Mouse (Mus musculus) monocyte, adult 59 days (primary cell): Measurements from ENCODE around the gene Arhgef18. TPM values are rescaled to one million over a fixed set of nuclear protein-coding genes. Genes with fewer than 3 reads are reported as not detected.

Source experiments
- total RNA-seq, 2 experiments: library from RNA; stranded (reverse); gene quantifications; one replicate each; pipeline ENCODE4 v1.2.4; 2023

The Arhgef18 gene
- 10 to 100 TPM; 79.7 to 86.1 TPM for total RNA-seq

DNA sequence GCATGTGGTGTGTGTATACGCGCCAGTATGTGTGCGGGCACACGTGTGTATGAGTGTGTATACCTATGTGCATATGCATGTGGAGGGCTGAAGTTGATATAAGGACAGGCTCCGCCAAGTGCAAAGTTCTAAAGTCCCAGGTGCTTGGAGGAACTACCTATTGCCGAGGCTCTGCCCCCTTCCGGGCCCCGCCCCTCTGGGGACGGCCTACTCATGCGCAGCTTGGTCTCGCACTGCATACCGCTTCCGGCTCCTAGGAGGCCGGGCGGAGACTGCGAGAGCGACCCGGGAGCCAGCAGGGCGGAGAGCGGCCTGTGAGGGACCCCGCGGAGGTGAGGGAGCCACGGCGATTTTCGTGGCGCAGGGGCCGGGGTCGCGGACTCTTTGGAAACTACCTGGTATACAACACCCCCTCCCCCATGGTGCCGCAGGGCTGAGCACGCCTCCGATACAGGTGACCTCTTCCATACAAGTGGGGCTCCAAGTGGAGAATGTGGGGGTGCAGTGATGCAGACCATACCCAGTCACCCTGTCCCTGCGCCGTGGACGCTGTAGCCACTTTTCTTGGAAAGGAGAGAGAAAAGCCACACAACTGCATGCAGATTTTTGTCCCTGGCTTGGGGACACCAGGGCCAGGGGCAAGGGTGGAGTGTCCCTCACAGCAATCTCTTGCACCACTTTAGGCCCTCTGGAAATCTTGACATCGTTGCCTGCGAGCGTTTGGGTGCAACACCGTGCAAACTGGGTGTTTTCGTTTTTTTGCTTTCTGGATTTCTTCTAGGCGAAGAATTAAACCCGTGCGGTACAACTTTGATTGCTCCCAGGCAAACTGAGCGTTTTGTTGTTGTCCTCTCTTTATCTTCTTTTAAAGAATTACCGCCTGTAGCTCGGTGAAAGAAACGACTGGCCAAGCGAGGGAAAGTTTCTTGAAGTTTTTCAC lies at the start of gene Arhgef18:
Gene Arhgef18, plus strand, starts transcription at position 236 of the 940 bp plus-strand sequence.

DNA sequence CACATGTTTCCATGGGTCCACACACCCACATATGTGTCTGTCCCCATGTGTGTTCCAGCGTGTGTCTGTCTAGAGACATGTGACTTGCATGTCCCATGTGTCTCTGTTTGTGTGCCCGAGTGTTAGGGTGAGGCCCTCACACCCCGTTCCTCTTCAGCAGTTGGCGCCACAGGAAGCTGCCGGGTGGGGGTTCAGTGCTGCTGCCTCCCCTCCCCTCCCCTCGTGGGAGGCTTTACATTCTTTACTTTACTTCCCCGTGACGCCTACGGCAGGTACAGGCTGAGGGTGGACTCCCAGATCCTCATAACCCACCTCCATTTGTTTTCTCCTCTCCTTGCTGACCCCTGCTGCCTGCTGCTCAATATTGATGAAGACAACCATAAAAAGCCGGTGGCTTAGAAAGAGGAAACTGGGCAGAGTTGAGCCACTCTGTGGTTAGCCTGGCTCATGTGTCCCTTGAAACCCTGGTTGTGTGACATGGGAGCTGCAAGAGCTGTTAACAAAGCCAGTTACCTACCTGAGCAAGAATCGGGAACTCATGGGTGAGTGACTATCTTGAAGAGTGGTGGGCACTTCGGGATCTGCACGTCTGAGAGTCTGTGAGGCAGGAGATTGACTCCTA lies 39.5 kb upstream of the Arhgef18 start, which contains the start of gene A430078G23Rik:
Gene A430078G23Rik, plus strand, starts transcription at position 227 of the 622 bp plus-strand sequence.

DNA sequence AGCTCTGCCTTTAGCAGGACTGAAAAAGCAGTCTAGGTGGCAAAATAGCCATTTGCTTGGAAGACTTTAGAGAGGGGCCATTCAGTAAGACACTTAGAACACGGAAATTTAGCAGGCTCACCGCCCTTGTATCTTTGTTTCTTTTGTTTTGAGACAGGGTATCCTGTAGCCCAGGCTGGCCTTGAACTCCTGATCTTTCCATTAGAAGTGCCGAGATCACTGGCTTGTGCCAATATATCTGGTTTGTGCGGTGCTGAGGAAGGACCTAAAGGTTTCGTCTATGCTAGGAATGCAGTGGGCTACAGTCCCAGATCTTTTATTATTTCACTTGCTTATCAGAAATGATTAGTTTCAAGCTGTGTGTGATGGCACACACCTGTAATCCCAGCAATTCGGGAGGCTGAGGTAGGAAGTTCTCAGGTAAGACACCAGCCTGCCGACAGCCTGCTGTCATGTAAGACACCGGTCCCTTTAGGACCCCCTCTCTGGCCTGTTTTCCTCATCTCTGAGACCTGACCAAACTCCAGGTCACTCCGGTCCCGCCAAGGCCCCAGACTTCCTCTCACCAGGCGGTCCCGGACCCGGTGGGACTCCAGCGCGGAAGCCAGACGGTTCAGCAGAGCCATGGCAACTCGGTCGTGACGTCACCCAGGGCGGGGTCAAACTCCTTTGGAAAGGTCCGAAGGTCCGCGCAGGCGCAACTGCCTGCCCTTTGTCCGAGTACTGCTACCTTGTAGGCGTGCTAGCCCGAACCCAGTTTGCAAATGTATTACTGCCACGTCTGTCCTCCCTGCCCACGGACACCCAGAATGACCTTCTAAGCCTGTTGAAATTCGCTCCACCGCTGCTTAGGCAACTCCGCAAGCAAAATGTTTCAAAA lies 74.4 kb downstream of the Arhgef18 start, which contains the start of gene Pex11g:
Gene Pex11g, minus strand, starts transcription at position 675 of the 880 bp plus-strand sequence.

DNA sequence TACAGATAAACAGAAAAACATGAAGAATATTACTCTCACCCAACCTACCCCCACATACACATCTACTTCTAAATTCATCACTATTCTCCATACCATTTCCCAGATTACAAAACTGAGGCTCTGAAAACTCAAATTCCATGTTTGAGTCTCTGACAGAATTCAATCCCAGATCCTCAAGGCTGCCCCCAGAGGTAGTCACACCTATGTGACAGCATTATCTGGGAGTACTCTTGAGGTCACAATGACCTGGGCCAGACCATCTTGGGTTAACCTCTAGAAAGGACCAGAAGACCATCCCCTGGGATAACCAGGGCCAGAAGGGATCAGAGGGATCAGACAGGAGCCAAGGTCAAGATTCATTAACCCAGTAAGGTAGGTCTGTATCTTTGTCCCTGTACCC lies 77.8 kb downstream of the Arhgef18 start, which contains the start of gene Tex45:
Gene Tex45, plus strand, starts transcription at position 301 of the 400 bp plus-strand sequence.

DNA sequence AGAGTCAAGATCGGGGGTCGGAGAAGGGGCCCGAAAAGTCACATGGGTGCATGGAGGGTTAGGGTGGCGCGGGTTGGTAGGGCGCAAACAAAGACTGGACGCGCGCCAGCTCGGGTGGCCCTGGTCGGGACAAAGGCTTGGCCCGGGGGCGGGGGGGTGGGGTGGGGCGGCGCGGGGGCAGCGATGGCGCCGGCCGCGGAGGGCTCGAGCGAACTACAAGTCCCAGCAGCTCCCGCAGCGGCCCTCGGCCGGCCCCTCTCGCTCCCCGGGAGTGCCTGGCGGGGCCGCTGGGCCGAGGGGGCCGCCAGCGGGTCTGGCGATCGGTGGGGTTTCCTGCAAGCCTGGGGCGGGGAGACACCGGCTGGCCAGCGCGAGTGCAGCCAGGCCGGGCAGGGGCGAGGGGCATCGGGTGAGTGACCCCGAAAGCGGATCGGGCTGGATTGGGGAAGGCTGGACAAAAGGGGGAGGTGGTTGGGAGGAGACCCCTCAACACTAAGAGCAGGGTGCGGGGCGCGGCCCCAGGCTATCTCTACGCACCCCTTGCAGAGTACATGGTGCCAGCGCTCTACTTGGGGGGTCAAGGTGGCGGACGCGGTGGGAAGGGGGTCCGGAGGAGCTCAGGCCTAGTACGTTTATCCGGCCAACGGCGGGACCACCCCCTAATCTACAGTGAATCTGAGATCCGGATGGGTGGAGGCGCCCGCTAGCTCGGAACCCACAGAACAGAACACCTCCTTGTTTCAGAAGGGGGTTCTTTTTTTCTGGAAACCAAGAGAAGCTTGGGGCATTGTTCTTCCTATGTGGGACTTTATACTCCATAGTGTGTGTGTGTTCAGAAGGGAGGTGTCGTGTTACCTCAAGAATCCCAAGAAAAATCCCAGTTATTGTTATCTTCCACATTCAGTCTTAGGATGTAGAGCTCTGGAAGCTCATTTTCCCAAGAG lies 100.4 kb downstream of the Arhgef18 start, which contains the start of gene Zfp358:
Gene Zfp358, plus strand, starts transcription at position 238 of the 944 bp plus-strand sequence.

DNA sequence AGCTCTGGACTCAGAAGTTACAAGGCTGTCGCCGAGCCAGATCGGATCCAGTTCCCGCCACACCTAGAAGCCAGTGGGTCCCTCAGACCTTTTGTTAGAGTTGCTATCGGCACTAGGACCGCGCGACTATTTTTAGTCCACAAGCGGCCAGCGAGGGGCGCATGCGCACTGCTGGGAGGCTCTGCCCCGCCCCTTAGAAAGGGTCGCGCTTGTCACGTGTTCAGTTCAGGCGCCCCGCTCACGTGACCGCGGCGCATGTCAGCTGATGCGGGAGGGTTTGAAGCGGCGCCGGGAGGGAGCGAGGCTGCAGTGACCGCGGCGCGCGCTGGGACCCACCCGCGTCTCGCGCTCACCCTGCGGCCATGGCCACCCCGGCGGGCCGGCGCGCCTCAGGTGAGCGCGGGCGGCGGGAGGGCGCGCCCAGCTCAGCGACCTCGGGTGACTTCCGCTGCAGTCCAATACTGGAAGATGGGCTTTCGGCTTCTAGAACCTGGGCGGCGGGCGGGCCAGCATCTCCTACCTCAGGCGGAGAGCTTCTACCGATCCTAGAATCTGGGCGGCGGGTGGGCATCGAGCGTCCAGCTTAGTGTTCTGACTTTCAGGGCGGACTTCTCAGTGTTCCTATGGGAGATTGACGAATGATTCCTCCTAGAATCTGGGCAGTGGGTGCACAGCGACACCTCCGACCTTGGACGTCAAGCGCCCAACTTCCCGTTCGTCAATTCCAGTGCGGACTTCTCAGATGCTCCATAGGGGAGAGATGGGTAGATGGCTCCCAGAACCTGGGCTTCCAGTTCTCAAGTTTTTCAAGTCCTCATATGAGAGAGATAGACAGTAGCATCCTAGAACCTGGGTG lies 107.7 kb downstream of the Arhgef18 start, which contains the start of gene Mcoln1:
Gene Mcoln1, plus strand, starts transcription at position 223 of the 856 bp plus-strand sequence.

Other genes starting within 250 kb of the Arhgef18 start
- 10 to 100 TPM; 69.7 to 71.7 TPM for gene Insr, start 113.4 kb upstream of the Arhgef18 start, total RNA-seq
- gene A430078G23Rik, start 39.6 kb upstream of the Arhgef18 start, total RNA-seq: 10 to 100 TPM; 64.5 to 66.6 TPM
- gene Pex11g, start 74.7 kb downstream of the Arhgef18 start, total RNA-seq: 1 to 10 TPM in 1 of 2 experiments, under 1 TPM in 1; 0.81 to 1.1 TPM
- under 1 TPM; 0.63 to 0.70 TPM for gene Tex45, start 77.9 kb downstream of the Arhgef18 start, total RNA-seq
- gene Zfp358, start 100.1 kb downstream of the Arhgef18 start, total RNA-seq: 1 to 10 TPM; 8.4 to 8.7 TPM
- gene Mcoln1, start 107.5 kb downstream of the Arhgef18 start, total RNA-seq: 10 to 100 TPM; 65.5 to 69.3 TPM
- gene Pnpla6, start 122.4 kb downstream of the Arhgef18 start, total RNA-seq: 10 to 100 TPM; 42.9 to 43.1 TPM
- gene C330021F23Rik, start 175.0 kb downstream of the Arhgef18 start, total RNA-seq: not detected
- gene Camsap3, start 194.3 kb downstream of the Arhgef18 start, total RNA-seq: not detected
- gene Xab2, start 228.3 kb downstream of the Arhgef18 start, total RNA-seq: 10 to 100 TPM; 61.5 to 63.3 TPM
- 10 to 100 TPM; 79.3 to 83.8 TPM for gene Pet100, start 228.5 kb downstream of the Arhgef18 start, total RNA-seq
- not detected for gene Pcp2, start 232.5 kb downstream of the Arhgef18 start, total RNA-seq
- 100 to 1,000 TPM; 245 to 265 TPM for gene Stxbp2, start 237.9 kb downstream of the Arhgef18 start, total RNA-seq